Mouse (Mus musculus) cerebellum, adult 18-20 months (tissue): Measurements from ENCODE around the gene Zfp983.
"Not testable (repeated sequence)": the region's sequence is repeated elsewhere in the genome, so short reads cannot be mapped to it uniquely, and the experiment has no call there.

Source experiments
- DNase-seq, 2 experiments: peaks; one replicate each; pipeline ENCODE4 v3.0.0; 2021

Gene Zfp983

GRCm38 (mm10) chr17:21650364-21650907 is at the start of gene Zfp983:
Gene Zfp983 (plus strand): TSS chr17:21650624.
- DNase-seq, result peak; percentile 56 to 68

GRCm38 (mm10) chr17:21616356-21616755 is 34.1 kb upstream of the Zfp983 start:
- no peak for DNase-seq

GRCm38 (mm10) chr17:21617352-21617751 is 33.1 kb upstream of the Zfp983 start:
- DNase-seq, result no peak

GRCm38 (mm10) chr17:21623647-21624046 is 26.8 kb upstream of the Zfp983 start:
- no peak for DNase-seq

GRCm38 (mm10) chr17:21635758-21636157 is 14.7 kb upstream of the Zfp983 start:
- not testable (repeated sequence) for DNase-seq

- DNase-seq, result no peak
Measured at GRCm38 (mm10) chr17:21648791-21649190, 1.6 kb upstream of the Zfp983 start.

- peak in 1 of 2 experiments; percentile 22 for DNase-seq
Measured at GRCm38 (mm10) chr17:21649936-21650335, 488 bp upstream of the Zfp983 start.

GRCm38 (mm10) chr17:21678826-21679225 is 28.4 kb downstream of the Zfp983 start:
- DNase-seq, result not testable (repeated sequence)

GRCm38 (mm10) chr17:21679273-21680018 is 29.0 kb downstream of the Zfp983 start:
- peak; percentile 71 to 84 for DNase-seq

- not testable (repeated sequence) for DNase-seq
Measured at GRCm38 (mm10) chr17:21680019-21680376, 29.6 kb downstream of the Zfp983 start.

- DNase-seq, result no peak
Measured at GRCm38 (mm10) chr17:21691560-21691959, 41.1 kb downstream of the Zfp983 start, which contains the start of gene Gm10226. Gene Gm10226 (plus strand): TSS chr17:21691860.

GRCm38 (mm10) chr17:21693342-21693741 is 42.9 kb downstream of the Zfp983 start:
- DNase-seq, result no peak

GRCm38 (mm10) chr17:21696073-21696472 is 45.6 kb downstream of the Zfp983 start:
- no peak for DNase-seq

- DNase-seq, result no peak
Measured at GRCm38 (mm10) chr17:21702281-21703240, 52.1 kb downstream of the Zfp983 start.

GRCm38 (mm10) chr17:21703414-21703813 is 53.0 kb downstream of the Zfp983 start:
- DNase-seq, result no peak

GRCm38 (mm10) chr17:21707343-21707996 is 57.0 kb downstream of the Zfp983 start, which contains the start of gene Zfp760:
Gene Zfp760 (plus strand): TSS chr17:21707741.
- DNase-seq, result peak; percentile 77 to 87

GRCm38 (mm10) chr17:21708401-21708800 is 58.0 kb downstream of the Zfp983 start:
- DNase-seq, result no peak
